Mouse (Mus musculus) 3134 (cell line): ENCODE measurements around the gene Nars2.

Source experiments
- DNase-seq: peaks from one replicate; pipeline ENCODE4 v3.0.0-alpha.2; 2011; ENCODE audit warnings: low spot score; ENCODE audit not compliant: insufficient read length; ENCODE audit errors: extremely low read depth

Nars2 gene

GRCm38 (mm10) chr7:97060966-97061365 is 109.7 kb downstream of the Nars2 start:
- DNase-seq = no peak

- no peak for DNase-seq
These were observed 120.2 kb downstream of the Nars2 start for GRCm38 (mm10) chr7:97071512-97071911.

DNA sequence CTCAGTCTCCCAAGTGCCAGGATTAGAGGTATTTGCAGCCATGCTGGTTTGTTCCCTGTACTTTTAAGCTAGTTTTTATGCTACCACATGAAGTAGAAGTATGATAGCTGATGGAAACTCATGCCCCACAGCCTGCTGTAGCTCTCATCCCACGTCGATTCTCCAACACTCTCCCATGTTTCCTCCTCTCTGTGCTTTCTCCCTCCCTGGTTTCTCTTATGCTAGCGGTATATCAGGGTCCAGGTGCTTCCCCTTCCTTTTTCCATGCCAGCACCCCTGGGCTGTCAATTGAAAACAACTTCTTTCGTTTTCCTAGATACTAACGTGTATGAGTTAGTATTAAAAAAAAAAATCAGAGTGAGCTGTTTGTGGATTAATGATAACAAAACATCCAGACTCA is 120.8 kb downstream of the Nars2 start:
- DNase-seq = no peak

DNA sequence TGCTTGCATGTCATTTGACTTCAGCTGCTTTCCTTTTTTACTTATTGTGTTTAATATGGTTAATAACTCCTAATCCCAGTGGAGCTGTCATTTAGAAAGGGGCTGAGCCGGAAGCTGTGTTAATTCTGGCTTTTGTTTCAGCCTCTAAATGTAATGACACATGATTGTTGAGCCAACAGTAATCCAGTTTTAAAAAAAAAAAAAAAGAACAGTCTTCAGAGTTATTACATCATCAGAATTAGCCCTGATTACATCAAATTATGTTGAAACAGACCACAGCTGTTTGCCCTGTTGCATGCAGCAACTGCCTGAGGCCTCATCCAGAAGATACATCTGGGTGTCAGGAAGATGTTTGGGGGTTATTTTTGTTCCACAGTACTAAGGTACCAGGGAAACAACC is 123.7 kb downstream of the Nars2 start:
- DNase-seq = no peak

DNA sequence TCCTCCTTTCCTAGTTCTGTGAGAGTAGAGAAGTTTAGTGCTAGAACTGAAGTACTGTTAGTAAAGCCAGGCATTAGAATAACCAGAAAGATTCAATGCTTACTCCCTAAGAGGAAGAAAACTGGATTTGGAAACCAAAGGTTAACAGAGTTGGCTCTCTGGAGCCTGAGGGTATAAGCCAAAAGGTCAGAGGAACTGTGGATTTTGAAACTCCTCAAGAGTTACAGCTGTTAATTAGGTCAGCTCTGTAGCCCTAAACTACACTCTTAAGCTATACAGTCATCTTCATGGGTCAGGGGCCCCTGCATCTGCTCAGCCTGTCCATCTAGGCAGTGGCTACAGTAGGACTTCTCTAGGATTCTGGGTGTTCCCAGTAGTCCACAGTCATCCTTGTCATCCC is 125.7 kb downstream of the Nars2 start:
- DNase-seq = no peak

GRCm38 (mm10) chr7:97078685-97079084 is 127.4 kb downstream of the Nars2 start:
- no peak for DNase-seq

DNA sequence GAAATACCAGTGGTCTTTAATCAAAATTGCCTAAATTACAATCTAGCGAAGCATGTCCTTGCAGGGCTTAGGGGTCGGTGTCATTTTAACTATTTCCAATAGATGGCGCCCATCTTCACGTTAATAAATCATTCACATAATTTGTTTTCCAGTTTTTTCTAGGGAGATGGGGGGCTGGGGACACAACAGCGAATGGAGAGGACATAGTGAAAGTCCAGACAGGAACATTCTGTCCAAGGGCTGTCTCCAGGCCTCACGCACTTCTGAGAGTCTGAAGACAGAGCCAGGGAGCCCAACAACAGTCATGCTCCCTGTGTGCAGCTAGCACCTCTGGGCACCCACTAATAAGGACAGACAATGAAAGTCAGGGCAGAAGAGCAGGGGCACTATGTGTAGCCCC is 127.8 kb downstream of the Nars2 start:
- peak; percentile 13 for DNase-seq

GRCm38 (mm10) chr7:97079651-97080365 is 128.5 kb downstream of the Nars2 start:
- no peak for DNase-seq

- no peak for DNase-seq
These were observed 129.4 kb downstream of the Nars2 start for GRCm38 (mm10) chr7:97080621-97081241.

DNA sequence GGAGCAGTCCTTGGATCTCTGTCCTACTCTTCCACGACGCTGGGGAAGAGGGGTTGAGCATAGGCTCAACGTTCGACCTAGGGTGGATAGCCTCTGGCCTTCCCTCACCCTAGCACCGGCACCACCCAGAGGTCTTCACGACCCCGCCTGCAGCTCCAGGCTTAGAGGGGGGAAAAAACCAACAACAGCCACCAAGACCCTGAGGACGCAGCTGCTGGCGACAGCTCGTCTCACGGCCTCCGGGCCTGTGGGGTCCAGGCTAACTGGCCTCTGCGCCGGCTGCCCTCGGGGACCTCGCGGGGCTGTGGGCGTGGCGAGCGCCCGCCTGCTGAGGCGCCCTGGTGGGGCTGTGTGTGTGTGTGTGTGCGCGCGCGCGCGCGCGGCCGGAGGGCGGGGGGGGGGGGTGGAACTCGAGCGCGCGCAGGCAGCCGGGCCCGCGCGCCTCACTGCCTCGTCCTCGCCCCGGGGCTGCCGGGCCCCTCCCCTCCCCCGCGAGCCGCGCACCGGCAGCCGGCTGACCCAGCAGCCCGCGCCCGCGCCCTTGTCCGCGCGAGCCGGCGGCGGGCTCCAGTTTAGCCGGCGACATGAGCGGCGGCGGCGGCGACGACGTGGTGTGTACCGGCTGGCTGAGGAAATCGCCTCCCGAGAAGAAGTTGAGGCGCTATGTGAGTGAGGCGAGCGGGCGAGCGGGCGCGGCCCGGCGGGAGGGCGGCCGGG is 130.1 kb downstream of the Nars2 start, which contains the start of gene Gab2:
Gene Gab2, plus strand, starts transcription at position 345 of the 717 bp plus-strand sequence.
- peak; percentile 87 for DNase-seq

DNA sequence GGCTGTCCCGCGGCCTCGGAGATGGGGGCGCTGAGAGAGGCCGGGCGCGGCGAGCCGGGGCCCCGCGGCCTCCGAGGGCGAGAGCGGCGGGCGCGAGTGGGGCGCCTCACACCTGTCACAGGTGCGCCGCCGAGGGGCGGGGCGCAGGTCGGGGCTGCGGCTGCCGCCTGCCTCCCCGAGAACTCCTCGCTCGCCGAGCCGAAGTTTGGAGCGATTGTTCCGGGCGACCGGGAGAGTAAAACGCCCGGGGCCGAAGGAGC is 130.6 kb downstream of the Nars2 start:
- DNase-seq = no peak

DNA sequence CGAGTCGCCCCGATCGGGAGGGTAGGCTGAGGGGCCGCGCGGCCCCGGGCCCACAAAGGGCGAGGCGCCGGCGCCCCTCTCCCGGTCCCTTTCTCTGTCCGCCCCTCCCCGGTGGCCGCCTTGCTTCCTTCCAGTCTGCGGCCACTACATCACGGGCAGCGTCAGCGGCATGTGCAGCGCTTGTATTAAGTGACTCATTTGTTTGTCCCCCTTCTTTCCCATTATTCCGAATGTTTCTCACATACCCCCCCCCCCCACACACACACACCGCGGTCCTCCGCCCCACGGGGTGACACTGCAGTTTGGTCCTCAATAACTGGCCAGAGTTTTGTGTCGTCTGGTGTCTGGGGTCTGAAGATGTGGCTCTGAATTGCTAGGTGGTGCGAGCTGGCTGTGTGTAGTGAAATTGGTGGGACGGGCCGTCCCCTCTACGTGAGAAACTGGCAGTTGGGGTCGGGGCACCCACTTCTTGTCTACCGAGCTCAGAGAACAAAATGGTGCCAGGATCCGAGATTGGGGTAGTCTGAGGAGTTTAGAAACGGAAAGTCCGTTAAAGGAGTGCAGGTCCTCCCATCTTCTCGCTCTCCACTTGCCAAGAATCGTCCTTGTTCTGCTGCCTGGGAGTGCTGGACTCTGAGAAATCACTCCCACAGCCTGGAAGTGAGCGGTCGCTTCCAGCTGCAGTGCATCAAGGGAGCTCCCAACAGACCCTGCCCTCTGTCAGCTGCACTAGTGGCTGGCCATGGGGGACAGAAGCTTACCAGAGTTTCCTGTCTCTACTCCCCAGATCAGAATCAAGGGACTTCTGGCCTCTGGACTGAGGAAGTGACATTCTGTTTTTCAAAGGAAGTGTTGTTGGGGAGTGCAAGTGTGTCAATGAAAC is 131.2 kb downstream of the Nars2 start:
- peak; percentile 68 for DNase-seq

GRCm38 (mm10) chr7:97083579-97083978 is 132.3 kb downstream of the Nars2 start:
- DNase-seq = no peak

DNA sequence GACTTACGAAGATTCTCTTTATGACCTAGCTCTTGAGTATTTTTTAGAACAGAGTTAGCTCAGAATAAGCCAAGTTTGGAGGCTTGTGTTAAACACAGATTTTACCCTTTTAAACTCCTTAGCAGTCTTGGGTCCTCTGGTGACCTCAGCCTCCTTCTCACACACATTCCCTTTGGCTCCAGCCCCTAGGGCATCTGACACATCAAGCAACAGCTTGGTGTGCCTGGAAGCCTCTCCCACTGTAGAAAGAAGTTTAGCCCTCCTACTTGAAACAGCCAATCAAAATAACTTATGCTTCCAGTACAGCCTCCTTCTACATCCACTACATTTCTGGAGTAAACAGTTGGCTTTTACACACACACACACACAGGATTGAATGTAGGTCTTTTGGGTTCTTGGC is 132.9 kb downstream of the Nars2 start:
- DNase-seq = peak; percentile 14

GRCm38 (mm10) chr7:97085291-97085690 is 134.0 kb downstream of the Nars2 start:
- no peak for DNase-seq

DNA sequence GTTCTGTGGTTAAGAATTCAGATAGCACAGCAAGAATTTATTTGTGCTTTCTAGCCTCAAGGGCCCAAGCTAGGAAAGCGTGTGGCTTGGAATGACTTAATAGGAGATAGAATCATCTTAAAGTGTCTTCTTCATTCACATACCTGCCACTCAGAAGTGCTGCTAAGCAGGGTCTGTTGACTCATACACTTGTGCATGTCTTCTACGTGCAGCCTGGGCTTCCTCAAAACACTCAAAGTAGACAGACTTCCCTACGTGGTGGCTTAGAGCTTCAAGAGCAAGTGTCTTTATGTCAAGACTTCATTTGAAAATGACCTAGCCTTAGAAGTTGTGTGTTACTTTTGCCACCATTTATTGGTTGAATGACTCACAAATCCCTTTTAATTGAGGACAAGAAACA is 142.9 kb downstream of the Nars2 start:
- DNase-seq = no peak

GRCm38 (mm10) chr7:97108119-97108518 is 156.8 kb downstream of the Nars2 start:
- DNase-seq = no peak
